Mouse (Mus musculus): ENCODE measurements around the gene Tmc8.
"Not testable (repeated sequence)": the region's sequence is repeated elsewhere in the genome, so short reads cannot be mapped to it uniquely, and the experiment has no call there.

Tmc8 gene

GRCm38 (mm10) chr11:117798160-117798541 is 16.3 kb downstream of the Tmc8 start:
- no peak for DNase-seq

- DNase-seq, result no peak
These were observed 17.3 kb downstream of the Tmc8 start for GRCm38 (mm10) chr11:117799174-117799573.

GRCm38 (mm10) chr11:117800038-117800437 is 18.2 kb downstream of the Tmc8 start:
- no peak for DNase-seq

GRCm38 (mm10) chr11:117801650-117802049 is 19.8 kb downstream of the Tmc8 start:
- no peak for DNase-seq

- no peak for DNase-seq
These were observed 21.4 kb downstream of the Tmc8 start for GRCm38 (mm10) chr11:117803166-117803688.

GRCm38 (mm10) chr11:117806781-117807180 is 24.9 kb downstream of the Tmc8 start:
- no peak for DNase-seq

GRCm38 (mm10) chr11:117809407-117810311 is 27.8 kb downstream of the Tmc8 start, which contains the start of the genes Gm20708 and Syngr2:
Gene Gm20708 (plus strand): TSS chr11:117809668.
Gene Syngr2 (plus strand): TSS chr11:117809668.
- DNase-seq, result peak; percentile 49

- DNase-seq, result peak; percentile 67
These were observed 28.6 kb downstream of the Tmc8 start for GRCm38 (mm10) chr11:117810401-117811046.

GRCm38 (mm10) chr11:117813867-117814266 is 32.0 kb downstream of the Tmc8 start:
- no peak for DNase-seq

- DNase-seq, result no peak
These were observed 33.0 kb downstream of the Tmc8 start for GRCm38 (mm10) chr11:117814704-117815366.

GRCm38 (mm10) chr11:117815850-117816249 is 34.0 kb downstream of the Tmc8 start:
- not testable (repeated sequence) for DNase-seq

- no peak for DNase-seq
These were observed 34.6 kb downstream of the Tmc8 start for GRCm38 (mm10) chr11:117816389-117816996.

- no peak for DNase-seq
These were observed 37.2 kb downstream of the Tmc8 start for GRCm38 (mm10) chr11:117819095-117819494.

- DNase-seq, result no peak
These were observed 38.3 kb downstream of the Tmc8 start for GRCm38 (mm10) chr11:117820173-117820572.

GRCm38 (mm10) chr11:117821868-117822267 is 40.0 kb downstream of the Tmc8 start:
- no peak for DNase-seq

- no peak for DNase-seq
These were observed 40.9 kb downstream of the Tmc8 start for GRCm38 (mm10) chr11:117822728-117823241.

GRCm38 (mm10) chr11:117823411-117823810 is 41.5 kb downstream of the Tmc8 start:
- DNase-seq, result no peak

GRCm38 (mm10) chr11:117824060-117824969 is 42.4 kb downstream of the Tmc8 start:
- peak; percentile 78 for DNase-seq

- DNase-seq, result no peak
These were observed 43.6 kb downstream of the Tmc8 start, which contains the start of the genes Afmid and Tk1 for GRCm38 (mm10) chr11:117825333-117826101. Gene Afmid (plus strand): TSS chr11:117825924. Gene Tk1 (minus strand): TSS chr11:117826092.

- no peak for DNase-seq
These were observed 44.3 kb downstream of the Tmc8 start for GRCm38 (mm10) chr11:117826164-117826563.
